Mouse (Mus musculus): ENCODE data around the gene Zpr1. TPM values are rescaled to one million over a fixed set of nuclear protein-coding genes. Genes with fewer than 3 reads are reported as not detected.

Gene Zpr1
- polyA plus RNA-seq, 1 experiment from 2014 or later = 60.3 TPM

- H3K4me2 ChIP-seq (ENCODE audit: low read depth) = no peak overlapping the region
- no peaks in the 10 kb centered on the region for H3K36me3 ChIP-seq (ENCODE audit: control insufficient read depth, insufficient read depth, low read length)
- H3K4me3 ChIP-seq (ENCODE audit: low read depth, low read length) = no peak overlapping the region
- no peaks in the 10 kb centered on the region for H3K4me1 ChIP-seq (ENCODE audit: control insufficient read depth, insufficient read depth, low read length)
- H3K9ac ChIP-seq (ENCODE audit: low read length) = no peak overlapping the region
- no peaks in the 10 kb centered on the region for H3K27me3 ChIP-seq (ENCODE audit: control insufficient read depth, insufficient read depth, low read length)
- DNase-seq (ENCODE audit: low spot score) (no peak), ATAC-seq (ENCODE audit: insufficient read depth, low FRiP score, low TSS enrichment) (no peak)
- WGBS = 91% methylated on average over 7 of the region's 7 CpGs
- no peaks in the 10 kb centered on the region for H3K9me3 ChIP-seq (ENCODE audit: control insufficient read depth, low read length)
- H3K27ac ChIP-seq (ENCODE audit: low read depth, low read length) = no peak overlapping the region
Measured at GRCm38 (mm10) chr9:46256177-46256576, 16.7 kb upstream of the Zpr1 start.

- H3K4me2 ChIP-seq (ENCODE audit: low read depth) = no peak overlapping the region
- WGBS = 92% methylated on average over 10 of the region's 10 CpGs
- DNase-seq (ENCODE audit: low spot score) = no peak
- H3K27me3 ChIP-seq (ENCODE audit: control insufficient read depth, insufficient read depth, low read length) = no peaks in the 10 kb centered on the region
- no peak overlapping the region for H3K4me3 ChIP-seq (ENCODE audit: low read depth, low read length)
- H3K36me3 ChIP-seq (ENCODE audit: control insufficient read depth, insufficient read depth, low read length) = no peaks in the 10 kb centered on the region
- H3K9ac ChIP-seq (ENCODE audit: low read length) = no peak overlapping the region
- H3K4me1 ChIP-seq (ENCODE audit: control insufficient read depth, insufficient read depth, low read length) = no peaks in the 10 kb centered on the region
- ATAC-seq (ENCODE audit: insufficient read depth, low FRiP score, low TSS enrichment) = no peak
- H3K9me3 ChIP-seq (ENCODE audit: control insufficient read depth, low read length) = no peaks in the 10 kb centered on the region
- H3K27ac ChIP-seq (ENCODE audit: low read depth, low read length) = no peak overlapping the region
Measured at GRCm38 (mm10) chr9:46256658-46257385, 16.0 kb upstream of the Zpr1 start.

GRCm38 (mm10) chr9:46257546-46257945, 15.3 kb upstream of the Zpr1 start:
- no peaks in the 10 kb centered on the region for H3K36me3 ChIP-seq (ENCODE audit: control insufficient read depth, insufficient read depth, low read length)
- H3K9me3 ChIP-seq (ENCODE audit: control insufficient read depth, low read length) = no peaks in the 10 kb centered on the region
- no peak overlapping the region for H3K4me3 ChIP-seq (ENCODE audit: low read depth, low read length)
- WGBS = 92% methylated on average over 3 of the region's 3 CpGs
- H3K4me2 ChIP-seq (ENCODE audit: low read depth) = no peak overlapping the region
- H3K27me3 ChIP-seq (ENCODE audit: control insufficient read depth, insufficient read depth, low read length) = no peaks in the 10 kb centered on the region
- DNase-seq (ENCODE audit: low spot score) = no peak
- no peak overlapping the region for H3K9ac ChIP-seq (ENCODE audit: low read length)
- H3K4me1 ChIP-seq (ENCODE audit: control insufficient read depth, insufficient read depth, low read length) = no peaks in the 10 kb centered on the region
- no peak overlapping the region for H3K27ac ChIP-seq (ENCODE audit: low read depth, low read length)
- ATAC-seq (ENCODE audit: insufficient read depth, low FRiP score, low TSS enrichment) = no peak

- no peak overlapping the region for H3K4me2 ChIP-seq (ENCODE audit: low read depth)
- DNase-seq (ENCODE audit: low spot score) (no peak), ATAC-seq (ENCODE audit: insufficient read depth, low FRiP score, low TSS enrichment) (no peak)
- no peaks in the 10 kb centered on the region for H3K4me1 ChIP-seq (ENCODE audit: control insufficient read depth, insufficient read depth, low read length)
- no peak overlapping the region for H3K4me3 ChIP-seq (ENCODE audit: low read depth, low read length)
- no peaks in the 10 kb centered on the region for H3K36me3 ChIP-seq (ENCODE audit: control insufficient read depth, insufficient read depth, low read length)
- no peak overlapping the region for H3K27ac ChIP-seq (ENCODE audit: low read depth, low read length)
- H3K9ac ChIP-seq (ENCODE audit: low read length) = no peak overlapping the region
- no peaks in the 10 kb centered on the region for H3K27me3 ChIP-seq (ENCODE audit: control insufficient read depth, insufficient read depth, low read length)
- H3K9me3 ChIP-seq (ENCODE audit: control insufficient read depth, low read length) = no peaks in the 10 kb centered on the region
- WGBS = 88% methylated on average over 6 of the region's 6 CpGs
Measured at GRCm38 (mm10) chr9:46259111-46259510, 13.8 kb upstream of the Zpr1 start.

- Histone ChIP-seq H3K4me3 (ENCODE audit: low read depth, low read length) (no peak overlapping the region), H3K36me3 (ENCODE audit: control insufficient read depth, insufficient read depth, low read length) (no peaks in the 10 kb centered on the region), H3K9ac (ENCODE audit: low read length) (no peak overlapping the region), H3K27me3 (ENCODE audit: control insufficient read depth, insufficient read depth, low read length) (no peaks in the 10 kb centered on the region), H3K9me3 (ENCODE audit: control insufficient read depth, low read length) (no peaks in the 10 kb centered on the region), H3K27ac (ENCODE audit: low read depth, low read length) (no peak overlapping the region), H3K4me1 (ENCODE audit: control insufficient read depth, insufficient read depth, low read length) (no peaks in the 10 kb centered on the region), H3K4me2 (ENCODE audit: low read depth) (no peak overlapping the region)
- 87% methylated on average over 7 of the region's 7 CpGs for WGBS
- DNase-seq (ENCODE audit: low spot score) = no peak
- no peak for ATAC-seq (ENCODE audit: insufficient read depth, low FRiP score, low TSS enrichment)
Measured at GRCm38 (mm10) chr9:46261131-46261530, 11.7 kb upstream of the Zpr1 start.

GRCm38 (mm10) chr9:46268343-46268873, 4.5 kb upstream of the Zpr1 start, which contains the start of gene Apoa5:
TSS of gene Apoa5 (plus strand) at chr9:46268633.
- DNase-seq (ENCODE audit: low spot score) (no peak), ATAC-seq (ENCODE audit: insufficient read depth, low FRiP score, low TSS enrichment) (no peak)
- Histone ChIP-seq H3K4me2 (ENCODE audit: low read depth) (no peak within 1 kb of the TSS), H3K4me3 (ENCODE audit: low read depth, low read length) (no peak within 1 kb of the TSS), H3K4me1 (ENCODE audit: control insufficient read depth, insufficient read depth, low read length) (no peaks in the 10 kb centered on the region), H3K27ac (ENCODE audit: low read depth, low read length) (no peak within 1 kb of the TSS), H3K36me3 (ENCODE audit: control insufficient read depth, insufficient read depth, low read length) (no peaks in the 10 kb centered on the region), H3K27me3 (ENCODE audit: control insufficient read depth, insufficient read depth, low read length) (no peaks in the 10 kb centered on the region), H3K9me3 (ENCODE audit: control insufficient read depth, low read length) (no peaks in the 10 kb centered on the region), H3K9ac (ENCODE audit: low read length) (no peak within 1 kb of the TSS)
- WGBS = 59% methylated on average over 7 of the region's 7 CpGs

- no peaks in the 10 kb centered on the region for H3K36me3 ChIP-seq (ENCODE audit: control insufficient read depth, insufficient read depth, low read length)
- H3K9ac ChIP-seq (ENCODE audit: low read length) = no peak overlapping the region
- no peaks in the 10 kb centered on the region for H3K4me1 ChIP-seq (ENCODE audit: control insufficient read depth, insufficient read depth, low read length)
- no peaks in the 10 kb centered on the region for H3K9me3 ChIP-seq (ENCODE audit: control insufficient read depth, low read length)
- H3K27me3 ChIP-seq (ENCODE audit: control insufficient read depth, insufficient read depth, low read length) = no peaks in the 10 kb centered on the region
- no peak overlapping the region for H3K27ac ChIP-seq (ENCODE audit: low read depth, low read length)
- 91% methylated on average over 5 of the region's 5 CpGs for WGBS
- no peak overlapping the region for H3K4me3 ChIP-seq (ENCODE audit: low read depth, low read length)
- H3K4me2 ChIP-seq (ENCODE audit: low read depth) = no peak overlapping the region
- DNase-seq (ENCODE audit: low spot score) (no peak), ATAC-seq (ENCODE audit: insufficient read depth, low FRiP score, low TSS enrichment) (no peak)
Measured at GRCm38 (mm10) chr9:46269125-46269524, 3.7 kb upstream of the Zpr1 start.

GRCm38 (mm10) chr9:46270782-46271181, 2.1 kb upstream of the Zpr1 start:
- H3K27me3 ChIP-seq (ENCODE audit: control insufficient read depth, insufficient read depth, low read length) = no peaks in the 10 kb centered on the region
- DNase-seq (ENCODE audit: low spot score) (no peak), ATAC-seq (ENCODE audit: insufficient read depth, low FRiP score, low TSS enrichment) (no peak)
- no peaks in the 10 kb centered on the region for H3K36me3 ChIP-seq (ENCODE audit: control insufficient read depth, insufficient read depth, low read length)
- no peaks in the 10 kb centered on the region for H3K4me1 ChIP-seq (ENCODE audit: control insufficient read depth, insufficient read depth, low read length)
- 91% methylated on average over 4 of the region's 4 CpGs for WGBS
- H3K27ac ChIP-seq (ENCODE audit: low read depth, low read length) = no peak overlapping the region
- H3K4me2 ChIP-seq (ENCODE audit: low read depth) = no peak overlapping the region
- H3K9me3 ChIP-seq (ENCODE audit: control insufficient read depth, low read length) = no peaks in the 10 kb centered on the region
- H3K9ac ChIP-seq (ENCODE audit: low read length) = no peak overlapping the region
- no peak overlapping the region for H3K4me3 ChIP-seq (ENCODE audit: low read depth, low read length)

GRCm38 (mm10) chr9:46272070-46272469, 794 bp upstream of the Zpr1 start:
- no peak for ATAC-seq (ENCODE audit: insufficient read depth, low FRiP score, low TSS enrichment)
- WGBS = 90% methylated on average over 9 of the region's 9 CpGs
- Histone ChIP-seq H3K27me3 (ENCODE audit: control insufficient read depth, insufficient read depth, low read length) (no peaks in the 10 kb centered on the region), H3K9me3 (ENCODE audit: control insufficient read depth, low read length) (no peaks in the 10 kb centered on the region), H3K36me3 (ENCODE audit: control insufficient read depth, insufficient read depth, low read length) (peaks cover 2% of the 10 kb centered on the region; the same call in 1 of the 2 replicates), H3K4me2 (ENCODE audit: low read depth) (no peak overlapping the region), H3K4me1 (ENCODE audit: control insufficient read depth, insufficient read depth, low read length) (no peaks in the 10 kb centered on the region), H3K4me3 (ENCODE audit: low read depth, low read length) (no peak overlapping the region), H3K9ac (ENCODE audit: low read length) (no peak overlapping the region), H3K27ac (ENCODE audit: low read depth, low read length) (no peak overlapping the region)
- no peak for DNase-seq (ENCODE audit: low spot score)
